Mouse (Mus musculus): ENCODE data around the gene Cadm1.

The Cadm1 gene

DNA sequence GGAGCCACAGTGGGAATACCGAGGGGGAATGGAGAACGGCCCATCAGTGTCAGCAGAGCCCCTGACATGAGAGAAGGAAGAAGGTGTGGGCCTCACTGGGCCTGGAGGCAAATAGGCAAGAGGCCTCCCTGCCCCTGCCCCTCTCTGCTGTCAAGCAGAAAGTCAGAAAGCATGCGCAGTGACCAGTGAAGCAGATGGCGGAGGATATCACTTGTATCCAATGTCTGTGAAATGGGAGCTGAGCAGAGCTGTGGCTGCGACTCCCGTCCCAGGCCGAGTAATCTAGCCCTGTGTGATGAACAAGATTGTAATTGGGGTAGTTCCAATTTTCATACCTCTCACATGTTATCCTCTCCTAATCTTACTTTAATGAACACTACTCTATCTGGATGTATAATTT is 337.5 kb downstream of the Cadm1 start:
- DNase-seq (ENCODE audit: low read depth): no peak

DNA sequence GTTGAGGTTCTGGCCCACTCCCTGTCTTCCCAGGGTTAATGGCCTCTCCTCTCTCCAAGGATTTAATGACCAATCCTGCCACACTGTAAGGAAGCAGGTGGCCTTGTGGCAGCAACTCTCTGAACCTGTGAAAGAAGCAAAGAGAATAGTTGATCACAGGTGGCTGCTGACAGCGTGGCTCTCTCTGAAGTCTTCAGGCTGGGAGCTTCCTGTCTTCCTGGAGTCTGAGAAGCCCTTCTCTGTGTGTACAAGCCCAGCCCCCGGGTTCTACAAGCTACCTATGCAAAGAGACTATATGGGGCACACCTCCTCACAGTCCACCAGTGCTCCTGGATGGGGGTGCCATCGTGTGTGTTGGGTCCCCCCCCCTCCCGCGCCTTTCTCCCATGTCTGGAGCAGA is 339.7 kb downstream of the Cadm1 start:
- DNase-seq (ENCODE audit: low read depth): no peak

DNA sequence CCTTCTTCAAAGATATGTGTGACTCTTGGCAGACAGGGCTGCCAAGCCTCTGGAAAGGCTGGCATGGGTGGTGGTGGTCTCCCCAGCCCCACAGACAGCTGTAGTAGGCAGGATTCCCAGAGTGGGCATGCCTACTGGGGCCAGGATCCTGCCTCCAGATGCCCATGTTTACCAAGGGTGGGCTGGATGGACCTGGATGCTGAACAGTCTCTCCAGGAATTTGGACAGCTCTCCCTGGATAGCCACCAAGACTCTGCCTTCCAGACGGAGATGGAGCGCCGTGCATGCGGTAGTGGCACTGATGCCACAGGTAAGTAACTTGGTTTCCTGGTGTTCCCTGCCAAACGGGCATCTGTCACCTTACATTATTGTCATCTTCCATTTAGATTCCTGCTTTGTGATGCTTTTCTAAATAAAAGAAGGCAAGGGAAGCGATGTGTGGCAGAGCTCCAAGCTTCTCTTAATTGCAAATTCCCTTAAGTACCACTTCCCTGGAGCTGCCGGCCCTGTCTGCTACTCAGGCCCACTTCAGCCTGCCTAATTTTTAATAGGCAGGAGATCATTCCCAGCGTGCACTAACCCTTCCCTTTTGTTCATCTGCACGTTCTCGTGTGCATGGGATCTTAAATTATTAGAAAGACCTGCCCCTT is 346.7 kb downstream of the Cadm1 start:
- DNase-seq (ENCODE audit: low read depth): no peak

DNA sequence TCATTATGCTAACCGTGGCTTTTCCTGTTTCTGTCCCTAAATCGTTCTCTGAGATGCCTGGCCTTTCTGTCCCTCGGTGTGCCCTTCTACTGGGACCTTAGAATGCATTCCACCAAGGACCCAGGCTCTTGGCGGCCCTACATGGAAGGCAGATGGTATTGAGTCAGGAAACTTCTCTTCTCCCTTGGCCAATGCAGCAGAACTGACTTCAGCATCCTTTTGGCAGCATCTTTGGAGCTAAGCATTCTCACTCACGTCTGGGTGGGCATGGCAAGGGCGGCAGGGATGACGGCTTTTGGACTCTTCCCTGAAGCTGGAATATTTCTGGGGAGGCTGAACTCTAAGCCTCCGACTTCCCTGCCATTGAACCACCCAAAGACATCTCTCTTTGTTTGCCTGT is 350.2 kb downstream of the Cadm1 start:
- no peak for DNase-seq (ENCODE audit: low read depth)

DNA sequence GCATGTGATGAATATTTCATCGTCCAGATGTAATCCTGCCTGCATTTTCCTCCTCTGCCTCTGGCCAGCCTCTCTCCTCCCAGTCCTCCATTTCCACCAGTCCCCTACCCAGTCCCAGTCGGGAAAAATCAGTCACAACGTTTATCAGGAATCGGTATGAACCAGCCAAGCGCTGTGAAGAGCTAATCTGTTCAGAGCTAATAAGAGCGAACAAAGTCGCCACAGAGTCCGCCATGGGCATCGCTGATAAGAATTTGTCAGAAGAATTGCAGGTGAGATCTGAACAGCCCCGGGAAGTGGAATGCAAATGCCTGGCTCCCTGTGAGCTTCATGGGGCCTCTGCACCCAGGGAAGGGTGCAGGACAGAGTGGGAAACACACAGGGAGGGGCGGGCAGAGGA is 352.4 kb downstream of the Cadm1 start:
- no peak for DNase-seq (ENCODE audit: low read depth)

DNA sequence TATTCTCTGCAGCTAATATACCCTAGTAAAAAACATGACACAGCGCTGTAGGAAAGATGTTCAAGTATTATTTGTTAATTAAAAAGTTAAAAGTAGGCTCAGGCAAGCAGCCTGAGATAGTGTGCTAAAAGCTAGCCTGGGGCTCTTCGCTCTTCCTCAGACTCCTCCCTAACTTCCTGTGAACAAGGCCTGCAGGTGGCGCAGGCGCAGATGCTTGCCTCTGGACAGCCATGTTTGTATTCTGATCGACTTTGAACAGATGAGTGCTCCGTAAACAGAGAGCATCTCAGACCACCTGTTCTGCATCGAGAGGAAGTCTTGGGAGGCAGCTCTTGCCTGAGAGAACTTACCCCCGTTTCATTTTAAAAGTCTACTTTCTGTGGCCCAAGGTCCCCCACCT is 361.7 kb downstream of the Cadm1 start:
- no peak for DNase-seq (ENCODE audit: low read depth)

DNA sequence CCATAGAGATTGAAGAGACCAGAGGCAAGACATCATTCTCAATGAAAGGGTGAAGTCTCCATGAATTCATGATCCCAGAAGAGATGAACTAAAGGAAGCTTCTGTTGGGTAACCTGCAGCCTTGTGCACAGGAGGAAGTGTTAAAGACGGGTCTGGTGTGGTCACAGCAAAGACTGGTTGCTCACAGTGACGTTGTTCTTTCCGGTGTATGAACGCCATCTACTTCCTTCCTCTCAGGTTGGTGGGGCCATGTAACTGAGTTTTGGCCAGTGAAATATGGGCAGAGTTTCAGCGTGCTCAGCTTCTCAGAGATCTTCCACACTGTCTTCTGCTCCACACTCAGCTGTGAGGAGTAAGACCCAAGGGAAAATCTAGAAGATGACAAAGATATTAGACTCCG is 363.0 kb downstream of the Cadm1 start:
- no peak for DNase-seq (ENCODE audit: low read depth)

DNA sequence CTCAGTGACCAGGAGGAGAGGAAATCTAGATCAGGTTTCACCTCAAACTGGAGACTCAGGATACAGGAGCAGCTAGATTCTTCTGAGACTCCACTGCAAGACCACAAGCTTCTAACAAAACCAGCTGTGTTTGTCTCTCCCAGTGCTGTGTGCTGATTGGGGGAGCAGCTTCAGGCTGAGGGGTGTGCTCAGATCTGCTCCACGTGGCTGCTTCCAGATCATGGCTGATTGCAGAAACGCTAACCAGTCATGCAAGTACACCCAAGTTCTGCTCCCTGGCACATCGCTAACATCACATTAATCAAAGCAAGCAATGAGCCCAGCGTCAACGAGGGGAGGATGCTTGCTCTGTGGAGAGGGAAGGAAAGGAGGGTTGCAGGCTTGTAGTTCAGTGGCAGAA is 364.1 kb downstream of the Cadm1 start:
- no peak for DNase-seq (ENCODE audit: low read depth)

DNA sequence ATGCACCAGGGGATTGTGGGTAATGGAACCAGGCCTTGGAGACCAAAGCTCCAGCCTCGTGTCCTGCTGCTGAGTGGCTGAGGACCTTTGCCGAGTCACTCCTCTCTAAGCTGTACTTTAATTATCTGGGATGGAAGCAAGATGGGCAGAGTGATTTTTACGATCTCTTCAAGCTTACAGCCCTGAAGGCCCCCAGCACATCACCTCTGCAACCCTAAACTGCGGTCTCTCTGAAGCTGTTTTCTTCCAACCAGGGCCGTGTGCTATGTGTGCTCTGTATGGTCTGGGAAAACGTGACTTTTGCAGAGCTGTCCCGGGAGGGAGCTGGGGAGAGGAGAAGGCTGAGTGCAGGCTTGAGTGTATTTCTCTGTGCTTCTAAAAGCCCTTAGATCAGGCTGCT is 364.7 kb downstream of the Cadm1 start:
- no peak for DNase-seq (ENCODE audit: low read depth)

DNA sequence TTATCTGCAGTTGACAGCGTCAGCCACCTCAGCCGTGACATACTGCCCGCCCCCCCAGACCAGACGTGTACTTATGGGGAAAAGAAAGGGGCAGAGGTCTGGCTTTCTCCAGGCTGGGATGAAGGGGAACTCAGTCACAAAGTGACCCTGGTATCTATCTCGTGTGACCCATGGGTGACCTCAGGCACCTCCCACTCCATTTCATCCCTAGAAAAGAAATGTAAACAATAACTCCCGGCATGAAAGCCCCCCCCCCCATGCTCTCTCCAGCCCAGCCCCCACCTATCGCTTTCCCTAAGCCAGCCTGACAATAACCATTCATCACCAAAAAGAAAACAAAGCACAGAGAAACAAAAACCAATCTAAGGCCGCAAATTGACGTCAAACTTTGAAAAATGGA is 365.1 kb downstream of the Cadm1 start:
- no peak for DNase-seq (ENCODE audit: low read depth)

DNA sequence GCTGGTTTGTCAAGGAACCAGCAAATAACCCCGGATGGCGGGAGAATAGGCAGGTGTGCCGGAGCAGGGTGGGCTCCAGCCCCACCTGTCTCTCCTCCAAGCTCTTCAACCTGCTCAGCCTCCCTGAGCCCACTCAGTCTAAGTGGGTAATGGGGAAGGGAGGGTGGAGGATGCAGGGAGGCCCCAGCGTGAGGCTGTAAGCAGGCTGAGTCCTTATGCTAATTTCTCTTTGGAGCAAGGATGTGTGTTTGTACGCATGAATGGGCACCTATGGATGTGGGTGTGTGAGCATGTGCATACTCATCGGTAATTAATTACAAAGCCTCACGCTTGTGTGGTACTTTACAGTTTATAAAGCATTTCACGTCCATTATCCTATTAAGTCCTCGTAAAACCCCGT is 370.8 kb downstream of the Cadm1 start:
- DNase-seq (ENCODE audit: low read depth): no peak

DNA sequence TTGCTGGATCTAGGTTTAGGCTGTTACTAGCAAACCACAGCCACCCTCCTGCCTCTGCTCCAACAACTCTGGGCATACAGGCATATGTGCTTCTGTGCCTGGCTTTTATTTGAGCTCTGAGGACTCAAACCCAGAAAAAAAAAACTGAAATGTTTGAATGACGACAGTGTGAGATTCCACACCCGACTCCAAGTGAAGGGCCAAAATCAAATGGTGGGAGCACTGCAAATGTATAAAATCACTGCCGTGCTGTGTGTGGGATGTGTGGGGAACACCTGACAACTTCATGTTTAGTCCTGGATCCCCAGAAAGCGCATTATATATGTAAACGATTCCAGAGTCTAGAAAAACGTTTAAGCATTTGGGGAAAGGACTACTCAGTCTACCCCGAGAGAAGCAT is 373.7 kb downstream of the Cadm1 start:
- no peak for DNase-seq (ENCODE audit: low read depth)

DNA sequence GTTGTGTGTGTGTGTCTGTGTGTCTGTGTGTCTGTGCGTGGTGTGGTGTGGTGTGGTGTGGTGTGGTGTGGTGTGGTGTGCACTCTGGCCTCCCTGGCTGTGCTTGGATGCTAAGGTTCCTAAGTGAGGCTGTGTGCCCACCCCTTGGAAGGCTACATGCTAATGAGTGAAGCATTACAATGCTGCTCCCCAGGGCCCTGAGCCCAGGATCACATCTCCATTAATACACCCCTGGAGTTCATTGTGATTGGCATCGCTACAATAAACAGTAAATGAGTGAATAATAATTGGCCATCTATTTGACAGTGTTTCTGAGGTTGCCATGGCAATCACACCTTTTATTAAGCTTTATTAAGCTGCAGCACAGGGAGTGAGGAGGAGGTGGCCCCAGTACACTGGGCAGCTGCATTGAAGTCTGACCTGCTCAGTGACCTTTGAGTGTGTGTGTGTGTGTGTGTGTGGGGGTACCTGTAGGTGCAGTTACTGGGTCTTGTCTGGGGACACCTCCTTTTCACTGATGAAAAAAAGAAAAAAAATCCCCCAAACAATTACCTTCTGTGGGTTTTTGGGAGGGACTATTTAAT is 374.5 kb downstream of the Cadm1 start:
- no peak for DNase-seq (ENCODE audit: low read depth)

DNA sequence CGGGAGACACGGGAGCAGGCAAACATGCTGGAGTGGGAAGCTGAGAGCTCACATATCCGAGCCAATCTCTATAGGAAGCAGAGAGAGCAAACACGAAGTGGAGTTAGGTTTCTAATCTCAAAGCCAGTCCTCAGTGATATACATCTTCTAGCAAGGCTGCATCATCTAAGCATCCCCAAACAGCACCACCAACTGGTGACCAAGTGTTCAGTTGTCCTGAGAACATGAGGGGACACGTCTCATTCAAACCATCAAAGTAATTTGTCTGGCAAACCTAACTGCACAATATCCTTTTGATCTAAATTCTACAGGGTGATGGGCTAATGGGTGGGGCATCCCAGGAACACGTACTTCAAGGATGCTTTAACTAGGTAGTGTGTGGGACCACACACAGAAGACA is 376.5 kb downstream of the Cadm1 start:
- DNase-seq (ENCODE audit: low read depth): no peak
